Mouse (Mus musculus) forebrain, postnatal 0 days (tissue): Measurements from ENCODE around the gene Osbpl9. TPM values are rescaled to one million over a fixed set of nuclear protein-coding genes. Genes with fewer than 3 reads are reported as not detected.

Experiments used
- ATAC-seq: fragments of 200-750 bp; cut with Nextera tagmentation; 2 replicates; pipeline ENCODE4 v1.8.0; 2017; ENCODE audit warnings: mild to moderate bottlenecking, moderate library complexity
- DNase-seq: peaks from one replicate; pipeline ENCODE4 v3.0.0-alpha.2; 2015
- H3K27ac ChIP-seq: fragments of 300-500 bp; sonication (generic); 2 replicates; pipeline ENCODE4 v1.5.1; 2014; ENCODE audit warnings: low read depth, mild to moderate bottlenecking, antibody characterized with exemption, low read length, moderate library complexity, mixed read lengths
- H3K27me3 ChIP-seq: fragments of 300-500 bp; sonication (generic); 2 replicates; pipeline ENCODE4 v1.6.1; 2014; ENCODE audit warnings: mild to moderate bottlenecking, low read length, mixed read lengths; ENCODE audit not compliant: insufficient read depth
- H3K36me3 ChIP-seq: fragments of 300-500 bp; sonication (generic); 2 replicates; pipeline ENCODE4 v1.6.1; 2014; ENCODE audit warnings: mild to moderate bottlenecking, moderate library complexity; ENCODE audit not compliant: insufficient read depth
- H3K4me1 ChIP-seq: fragments of 300-500 bp; sonication (generic); 2 replicates; pipeline ENCODE4 v1.6.1; 2014; ENCODE audit warnings: antibody characterized with exemption; ENCODE audit not compliant: insufficient read depth
- H3K4me2 ChIP-seq: fragments of 300-500 bp; sonication (generic); 2 replicates; pipeline ENCODE4 v1.6.1; 2014; ENCODE audit warnings: low read depth, mild to moderate bottlenecking, moderate library complexity
- H3K4me3 ChIP-seq: fragments of 300-500 bp; sonication (generic); 2 replicates; pipeline ENCODE4 v1.5.1; 2014; ENCODE audit warnings: low read depth, low read length, mixed read lengths
- H3K9ac ChIP-seq: fragments of 300-500 bp; sonication (generic); 2 replicates; pipeline ENCODE4 v1.6.1; 2014; ENCODE audit warnings: mild to moderate bottlenecking
- H3K9me3 ChIP-seq: fragments of 300-500 bp; sonication (generic); 2 replicates; pipeline ENCODE4 v1.6.1; 2016; ENCODE audit warnings: low read length
- CTCF ChIP-seq: sonication (generic); IDR thresholded peaks from 2 replicates; pipeline ENCODE4 v1.5.1; 2016; ENCODE audit warnings: antibody characterized with exemption, control low read depth, low read depth
- WGBS: fragments of 180-500 bp; shearing (Covaris S2); extraction: QIAGEN DNeasy Blood & Tissue Kit; methylation state at CpG from one replicate; pipeline ENCODE4 v1.1.7; 2014; 5-methylcytosine and 5-hydroxymethylcytosine counted together
- polyA plus RNA-seq: library from polyadenylated mRNA; unstranded; fragments of >200 nt; fragmentation: Nextera tagmentation; extraction: Ambion mirVana; gene quantifications from 2 replicates; pipeline ENCODE4 v1.2.1, GENCODE M21; 2015
- total RNA-seq: library from RNA; depleted of rRNA; stranded (reverse); fragments of >200 nt; gene quantifications from 2 replicates; pipeline ENCODE4 v1.2.3, GENCODE M21; 2014

Gene Osbpl9
- total and polyA plus RNA-seq, 2 experiments from 2014 or later = 53.6 to 86.4 TPM

GRCm38 (mm10) chr4:109191598-109191997 lies 10.5 kb downstream of the Osbpl9 start:
- H3K27ac ChIP-seq = 0 out of 2 replicates have a peak overlapping the region, but pooled peaks have one; percentile 29

DNA sequence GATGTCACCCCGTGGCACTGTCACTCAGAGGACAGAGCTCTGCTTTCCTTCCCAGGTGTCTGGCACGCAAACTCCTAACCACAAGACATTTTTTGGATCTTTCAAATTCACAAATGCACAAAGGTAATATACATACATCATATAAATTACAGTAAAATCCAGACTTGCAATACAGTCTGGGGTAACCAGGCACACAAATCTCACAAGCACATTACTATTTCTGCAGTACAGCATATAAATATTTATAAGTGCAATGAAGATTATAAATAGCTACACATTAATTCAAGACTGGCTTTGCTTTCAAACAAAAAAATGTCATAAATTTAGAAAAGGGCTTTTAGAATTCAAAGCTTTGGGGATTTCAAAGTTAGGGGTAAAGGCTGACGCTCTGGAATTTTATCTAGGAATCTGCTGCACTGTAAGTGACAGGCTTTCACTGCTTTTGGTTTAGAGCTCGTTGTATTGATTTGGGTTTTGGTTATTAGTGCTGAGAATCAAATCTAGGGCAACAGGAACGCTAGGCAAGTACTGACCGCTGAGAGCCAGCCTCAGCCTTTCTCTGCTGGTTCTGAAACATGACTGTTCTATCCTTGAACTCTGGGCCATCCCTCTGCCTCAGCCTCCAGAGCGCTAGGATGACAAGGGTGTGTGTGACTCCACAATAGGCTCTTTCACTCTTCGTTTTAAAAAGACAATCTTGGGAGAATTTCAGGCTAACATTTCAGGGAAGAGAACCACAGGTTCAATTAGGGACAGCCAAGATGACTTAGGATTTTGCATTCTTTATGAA lies 16.3 kb downstream of the Osbpl9 start:
- H3K27me3 ChIP-seq = no peaks in the 10 kb centered on the region
- DNase-seq (no peak), ATAC-seq (peak; percentile 86)
- no peaks in the 10 kb centered on the region for H3K9me3 ChIP-seq
- H3K4me2 ChIP-seq = no peak overlapping the region
- H3K4me1 ChIP-seq = no peaks in the 10 kb centered on the region
- H3K4me3 ChIP-seq = no peak overlapping the region
- H3K27ac ChIP-seq = peak overlapping the region; percentile 60; the same call in 1 of the 2 replicates
- no peaks in the 10 kb centered on the region for H3K36me3 ChIP-seq
- WGBS = 65% methylated on average over 8 of the region's 8 CpGs
- H3K9ac ChIP-seq = no peak overlapping the region
- no peak for TF ChIP-seq CTCF

More at GRCm38 (mm10) chr4:109191598-109191997, 10.5 kb downstream of the Osbpl9 start:
- Histone ChIP-seq H3K9ac (no peak overlapping the region), H3K4me2 (no peak overlapping the region), H3K4me1 (no peaks in the 10 kb centered on the region), H3K27me3 (no peaks in the 10 kb centered on the region), H3K9me3 (no peaks in the 10 kb centered on the region), H3K36me3 (no peaks in the 10 kb centered on the region), H3K4me3 (no peak overlapping the region)
- TF ChIP-seq CTCF = no peak
- 52% methylated on average over 10 of the region's 10 CpGs for WGBS
- DNase-seq (no peak), ATAC-seq (no peak)

DNA sequence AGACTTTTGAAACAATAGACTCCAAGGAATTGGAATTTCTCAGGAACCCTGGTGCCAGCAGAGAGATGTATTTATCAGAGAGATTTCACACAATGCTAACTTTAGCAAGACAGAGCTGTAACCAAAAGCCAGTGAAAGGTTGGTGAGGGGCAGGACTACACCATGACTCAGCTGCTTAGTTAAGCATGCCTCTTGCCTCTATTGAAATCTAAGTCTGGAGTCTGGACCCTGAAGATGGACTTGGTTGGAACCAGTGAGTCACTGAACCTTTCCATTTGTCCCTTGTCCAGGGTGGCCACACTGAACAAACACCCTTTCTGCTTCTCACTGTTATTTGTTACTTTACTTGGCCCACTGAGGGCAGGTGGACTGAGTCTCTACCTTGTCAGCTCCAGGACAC lies 26.4 kb downstream of the Osbpl9 start:
- H3K27me3 ChIP-seq = no peaks in the 10 kb centered on the region
- H3K4me2 ChIP-seq = no peak overlapping the region
- no peaks in the 10 kb centered on the region for H3K9me3 ChIP-seq
- no peak for ATAC-seq
- no peak overlapping the region for H3K4me3 ChIP-seq
- H3K4me1 ChIP-seq = 0 out of 2 replicates have a peak, but pooled peaks cover 5% of the 10 kb centered on the region
- no peak for TF ChIP-seq CTCF
- DNase-seq = no peak
- H3K9ac ChIP-seq = no peak overlapping the region
- no peaks in the 10 kb centered on the region for H3K36me3 ChIP-seq
- no peak overlapping the region for H3K27ac ChIP-seq

DNA sequence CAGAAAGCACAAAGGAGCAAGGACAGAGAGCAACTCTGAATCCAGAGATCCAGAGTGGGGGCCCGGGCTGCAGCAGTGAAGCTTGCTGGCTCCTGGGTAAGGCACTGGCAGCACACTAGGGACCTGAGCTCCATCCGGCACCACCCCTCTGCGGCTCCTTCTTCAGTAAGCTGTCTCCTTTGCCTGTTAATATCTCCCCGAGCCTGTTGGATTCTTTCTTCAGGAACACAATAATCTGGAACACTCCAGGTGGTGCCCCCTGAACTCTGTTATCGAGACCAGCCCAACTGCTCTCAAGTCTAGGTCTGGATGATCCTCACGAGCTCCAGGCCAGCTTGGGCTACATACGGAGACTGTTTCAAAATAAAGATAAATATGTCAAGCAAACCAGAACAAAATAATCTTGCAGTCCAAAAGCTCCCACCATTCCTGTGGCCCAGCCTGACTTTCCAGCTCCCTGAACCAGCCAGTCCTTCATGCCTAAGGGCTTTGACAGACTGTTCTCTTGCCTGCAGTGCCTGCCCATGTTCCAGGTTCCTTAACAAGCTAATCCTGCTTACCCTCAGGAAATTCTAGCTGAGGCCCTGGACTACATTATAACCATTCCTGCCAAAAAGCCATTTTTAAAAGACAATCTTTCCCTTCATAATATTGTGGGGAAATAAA lies 28.2 kb downstream of the Osbpl9 start:
- H3K36me3 ChIP-seq = no peaks in the 10 kb centered on the region
- ATAC-seq = peak; percentile 51
- peak overlapping the region; percentile 63 for H3K27ac ChIP-seq
- H3K27me3 ChIP-seq = no peaks in the 10 kb centered on the region
- DNase-seq = no peak
- 0 out of 2 replicates have a peak overlapping the region, but pooled peaks have one; percentile 21 for H3K4me2 ChIP-seq
- no peak for TF ChIP-seq CTCF
- 27% methylated on average over 7 of the region's 7 CpGs for WGBS
- H3K9ac ChIP-seq = no peak overlapping the region
- 0 out of 2 replicates have a peak, but pooled peaks cover 5% of the 10 kb centered on the region for H3K4me1 ChIP-seq
- no peaks in the 10 kb centered on the region for H3K9me3 ChIP-seq
- no peak overlapping the region for H3K4me3 ChIP-seq

- no peak for TF ChIP-seq CTCF
- Histone ChIP-seq H3K4me3 (no peak overlapping the region), H3K27ac (peak overlapping the region; percentile 63), H3K27me3 (no peaks in the 10 kb centered on the region), H3K9me3 (no peaks in the 10 kb centered on the region), H3K4me2 (0 out of 2 replicates have a peak overlapping the region, but pooled peaks have one; percentile 21), H3K4me1 (0 out of 2 replicates have a peak, but pooled peaks cover 5% of the 10 kb centered on the region), H3K9ac (no peak overlapping the region), H3K36me3 (no peaks in the 10 kb centered on the region)
- WGBS = 31% methylated on average over 4 of the region's 4 CpGs
- ATAC-seq (peak; percentile 42; the same call in 1 of the 2 replicates), DNase-seq (no peak)
These were observed 28.7 kb downstream of the Osbpl9 start for GRCm38 (mm10) chr4:109173369-109173768.

GRCm38 (mm10) chr4:109165521-109166173 lies 36.4 kb downstream of the Osbpl9 start:
- Histone ChIP-seq H3K4me1 (no peaks in the 10 kb centered on the region), H3K36me3 (no peaks in the 10 kb centered on the region), H3K4me2 (no peak overlapping the region), H3K9ac (no peak overlapping the region), H3K4me3 (no peak overlapping the region), H3K27me3 (no peaks in the 10 kb centered on the region), H3K9me3 (no peaks in the 10 kb centered on the region), H3K27ac (no peak overlapping the region)
- ATAC-seq = peak; percentile 70
- 41% methylated on average over 12 of the region's 12 CpGs for WGBS
- DNase-seq = peak; percentile 89
- TF ChIP-seq CTCF = peak; percentile 89
